Mouse (Mus musculus) lung, postnatal 0 days (tissue): ENCODE results near the gene Atp10a. TPM values are rescaled to one million over a fixed set of nuclear protein-coding genes. Genes with fewer than 3 reads are reported as not detected.

Experiments
- ATAC-seq: fragments of 200-750 bp; cut with Nextera tagmentation; 2 replicates; pipeline ENCODE4 v1.8.0; 2017; ENCODE audit warnings: moderate library complexity
- DNase-seq: peaks from one replicate; pipeline ENCODE4 v3.0.0-alpha.2; 2016; ENCODE audit warnings: low spot score
- H3K27ac ChIP-seq: fragments of 300-500 bp; sonication (generic); 2 replicates; pipeline ENCODE4 v1.5.1; 2014; ENCODE audit warnings: antibody characterized with exemption, mild to moderate bottlenecking, low read length, mixed read lengths
- H3K27me3 ChIP-seq: fragments of 300-500 bp; sonication (generic); replicated peaks from 2 replicates; pipeline ENCODE4 v1.6.1; 2014; ENCODE audit warnings: low read length, mixed read lengths; ENCODE audit not compliant: insufficient read depth
- H3K36me3 ChIP-seq: fragments of 300-500 bp; sonication (generic); 2 replicates; pipeline ENCODE4 v1.6.1; 2014; ENCODE audit warnings: low read length, mixed read lengths; ENCODE audit not compliant: insufficient read depth
- H3K4me1 ChIP-seq: fragments of 300-500 bp; sonication (generic); 2 replicates; pipeline ENCODE4 v1.6.1; 2014; ENCODE audit warnings: antibody characterized with exemption, low read depth, low read length, mixed read lengths; ENCODE audit not compliant: insufficient read depth
- H3K4me2 ChIP-seq: fragments of 300-500 bp; sonication (generic); replicated peaks from 2 replicates; pipeline ENCODE4 v1.6.1; 2014; ENCODE audit warnings: low read depth, mild to moderate bottlenecking, low read length, moderate library complexity, mixed read lengths
- H3K4me3 ChIP-seq: fragments of 300-500 bp; sonication (generic); 2 replicates; pipeline ENCODE4 v1.5.1; 2014; ENCODE audit warnings: low read depth, low read length
- H3K9ac ChIP-seq: fragments of 300-500 bp; sonication (generic); replicated peaks from 2 replicates; pipeline ENCODE4 v1.6.1; 2014; ENCODE audit warnings: low read depth, mild to moderate bottlenecking
- H3K9me3 ChIP-seq: fragments of 300-500 bp; sonication (generic); 2 replicates; pipeline ENCODE4 v1.6.1; 2016; ENCODE audit warnings: low read length, mixed read lengths
- CTCF ChIP-seq: IDR thresholded peaks from 2 replicates; pipeline ENCODE4 v1.5.1; 2016; ENCODE audit warnings: antibody characterized with exemption, mild to moderate bottlenecking
- EP300 ChIP-seq: IDR thresholded peaks from 2 replicates; pipeline ENCODE4 v1.6.1; 2016; ENCODE audit warnings: antibody characterized with exemption, mild to moderate bottlenecking, control low read depth
- WGBS: fragments of 180-500 bp; shearing (Covaris S2); extraction: QIAGEN DNeasy Blood & Tissue Kit; methylation state at CpG from one replicate; pipeline ENCODE4 v1.1.7; 2014; 5-methylcytosine and 5-hydroxymethylcytosine counted together
- polyA plus RNA-seq: library from polyadenylated mRNA; unstranded; fragments of >200 nt; fragmentation: Nextera tagmentation; extraction: Ambion mirVana; gene quantifications from 2 replicates; pipeline ENCODE4 v1.2.1, GENCODE M21; 2015

The Atp10a gene
- polyA plus RNA-seq, 1 experiment from 2014 or later: 2.0 TPM

DNA sequence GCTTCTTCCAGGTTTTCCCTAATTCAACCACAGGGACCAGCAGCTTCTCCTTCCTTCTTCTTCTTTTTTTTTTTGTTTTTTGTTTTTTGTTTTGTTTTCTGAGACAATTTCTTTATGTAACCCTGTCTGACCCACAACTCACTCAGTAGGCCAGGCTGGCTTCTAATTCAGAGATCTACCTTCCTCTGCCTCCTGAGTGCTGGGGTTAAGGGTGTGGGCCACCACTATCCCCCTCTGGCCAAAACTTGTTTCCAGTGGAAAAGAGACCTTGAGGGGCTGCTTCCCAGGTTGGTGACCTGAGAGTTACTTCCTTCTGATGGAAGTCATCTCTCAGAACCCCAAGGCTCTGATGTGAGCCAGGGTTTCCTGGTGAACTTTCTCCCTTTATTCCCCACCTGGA lies 4.1 kb downstream of the Atp10a start:
- no peak for DNase-seq
- H3K4me3 ChIP-seq: no peak overlapping the region
- TF ChIP-seq CTCF: no peak
- no peak overlapping the region for H3K4me2 ChIP-seq
- H3K36me3 ChIP-seq: no peaks in the 10 kb centered on the region
- no peaks in the 10 kb centered on the region for H3K9me3 ChIP-seq
- no peaks in the 10 kb centered on the region for H3K4me1 ChIP-seq
- no peaks in the 10 kb centered on the region for H3K27me3 ChIP-seq
- H3K27ac ChIP-seq: no peak overlapping the region
- no peak overlapping the region for H3K9ac ChIP-seq
- ATAC-seq: no peak

DNA sequence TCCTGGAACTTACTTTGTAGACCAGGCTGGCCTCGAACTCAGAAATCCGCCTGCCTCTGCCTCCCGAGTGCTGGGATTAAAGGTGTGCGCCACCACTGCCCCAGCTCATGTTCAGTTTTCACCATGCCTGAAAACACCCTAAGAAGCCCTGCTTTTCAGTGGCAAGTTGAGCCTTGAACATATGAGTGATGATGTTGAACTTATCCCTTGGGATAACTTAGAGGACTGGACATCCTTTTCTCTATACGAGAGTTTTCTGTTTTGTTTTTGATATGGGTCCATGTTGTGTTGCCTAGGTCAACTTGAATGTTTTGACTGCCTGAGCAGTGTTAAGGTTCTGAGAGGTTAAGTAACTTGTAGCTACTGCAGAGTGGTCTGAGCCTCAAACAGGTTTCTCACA lies 4.7 kb downstream of the Atp10a start:
- H3K27me3 ChIP-seq: no peaks in the 10 kb centered on the region
- H3K4me3 ChIP-seq: no peak overlapping the region
- H3K9me3 ChIP-seq: no peaks in the 10 kb centered on the region
- 95% methylated on average over 5 of the region's 5 CpGs for WGBS
- TF ChIP-seq EP300: no peak
- no peak for TF ChIP-seq CTCF
- H3K4me2 ChIP-seq: no peak overlapping the region
- H3K4me1 ChIP-seq: no peaks in the 10 kb centered on the region
- DNase-seq: no peak
- no peak overlapping the region for H3K9ac ChIP-seq
- no peak overlapping the region for H3K27ac ChIP-seq
- no peak for ATAC-seq
- H3K36me3 ChIP-seq: no peaks in the 10 kb centered on the region

GRCm38 (mm10) chr7:58661076-58661475 lies 5.1 kb downstream of the Atp10a start:
- Histone ChIP-seq H3K4me3 (no peak overlapping the region), H3K9ac (no peak overlapping the region), H3K4me2 (no peak overlapping the region), H3K4me1 (no peaks in the 10 kb centered on the region), H3K9me3 (no peaks in the 10 kb centered on the region), H3K27ac (no peak overlapping the region), H3K36me3 (no peaks in the 10 kb centered on the region), H3K27me3 (no peaks in the 10 kb centered on the region)
- TF ChIP-seq EP300: no peak
- TF ChIP-seq CTCF: no peak
- WGBS: 81% methylated on average over 7 of the region's 7 CpGs
- DNase-seq (no peak), ATAC-seq (no peak)

GRCm38 (mm10) chr7:58668617-58669016 lies 12.7 kb downstream of the Atp10a start:
- Histone ChIP-seq H3K27ac (no peak overlapping the region), H3K9ac (no peak overlapping the region), H3K9me3 (no peaks in the 10 kb centered on the region), H3K4me2 (no peak overlapping the region), H3K27me3 (no peaks in the 10 kb centered on the region), H3K4me3 (no peak overlapping the region), H3K4me1 (no peaks in the 10 kb centered on the region), H3K36me3 (no peaks in the 10 kb centered on the region)
- ATAC-seq (no peak), DNase-seq (no peak)
- 78% methylated on average over 1 of the region's 1 CpGs for WGBS
- no peak for TF ChIP-seq EP300
- no peak for TF ChIP-seq CTCF

DNA sequence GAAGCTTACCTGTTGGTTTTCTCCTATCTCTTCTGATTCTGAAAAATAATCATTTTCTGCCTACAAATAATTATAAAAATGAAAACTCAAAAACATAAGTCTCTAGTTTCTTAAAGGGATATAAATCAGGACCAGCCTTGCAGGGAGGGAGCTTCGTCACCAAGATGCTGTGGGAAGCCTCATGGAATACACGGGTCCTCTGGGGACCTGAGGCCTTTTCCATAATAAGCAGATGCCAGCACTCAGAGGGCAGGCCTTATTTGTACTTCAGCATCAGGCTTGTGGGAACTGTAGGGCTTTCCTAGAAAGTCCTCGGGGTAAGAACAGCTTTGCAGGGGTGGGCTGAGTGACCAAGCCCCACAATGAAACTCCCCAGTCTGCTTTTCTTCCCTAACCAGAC lies 20.1 kb downstream of the Atp10a start:
- WGBS: 73% methylated on average over 3 of the region's 3 CpGs
- Histone ChIP-seq H3K27ac (no peak overlapping the region), H3K36me3 (no peaks in the 10 kb centered on the region), H3K4me1 (no peaks in the 10 kb centered on the region), H3K27me3 (no peaks in the 10 kb centered on the region), H3K4me3 (no peak overlapping the region), H3K4me2 (no peak overlapping the region), H3K9me3 (no peaks in the 10 kb centered on the region), H3K9ac (no peak overlapping the region)
- DNase-seq (no peak), ATAC-seq (no peak)
- TF ChIP-seq CTCF (no peak), EP300 (no peak)

DNA sequence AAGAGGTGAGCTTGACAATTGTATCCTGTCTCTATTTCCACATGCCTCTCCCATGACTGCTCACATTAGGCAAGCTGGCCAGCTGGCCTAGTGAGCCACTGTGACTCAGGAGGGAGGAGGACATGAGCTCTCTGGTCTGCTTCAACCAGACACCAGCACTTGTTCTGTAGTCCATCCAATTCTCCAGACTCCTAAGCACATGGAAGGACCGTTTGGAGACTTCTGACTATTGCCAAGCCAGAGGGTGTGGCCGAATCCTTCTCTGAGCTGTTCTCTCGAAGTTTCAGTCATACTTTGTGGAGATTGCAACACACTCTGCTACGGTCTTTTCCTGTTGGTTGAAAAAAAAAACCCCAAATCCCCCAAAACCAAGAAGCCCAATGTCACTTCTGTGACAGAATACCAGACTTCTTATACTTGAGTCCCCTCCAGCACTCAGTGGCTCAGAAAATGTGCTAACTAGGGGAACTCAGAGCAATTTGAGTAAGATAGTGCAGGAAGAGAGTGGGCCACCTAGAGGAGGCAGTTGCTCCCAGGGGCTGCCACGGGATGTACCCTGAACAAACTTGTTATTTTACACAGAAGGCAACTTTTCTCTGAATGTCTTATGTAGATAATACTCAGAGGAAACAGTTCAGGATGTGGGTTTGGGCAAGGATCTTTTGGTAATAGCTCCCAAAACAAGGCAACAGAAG lies 21.3 kb downstream of the Atp10a start:
- Histone ChIP-seq H3K27me3 (no peaks in the 10 kb centered on the region), H3K4me1 (no peaks in the 10 kb centered on the region), H3K9me3 (no peaks in the 10 kb centered on the region), H3K4me3 (no peak overlapping the region), H3K36me3 (no peaks in the 10 kb centered on the region), H3K27ac (no peak overlapping the region), H3K4me2 (no peak overlapping the region), H3K9ac (no peak overlapping the region)
- DNase-seq: peak; percentile 80
- WGBS: 18% methylated on average over 5 of the region's 5 CpGs
- peak; percentile 65 for ATAC-seq
- TF ChIP-seq EP300: 0 out of 2 replicates have a peak, but pooled peaks have one; percentile 10
- peak; percentile 21; the same call in 1 of the 2 replicates for TF ChIP-seq CTCF

- H3K27me3 ChIP-seq: no peaks in the 10 kb centered on the region
- H3K4me1 ChIP-seq: no peaks in the 10 kb centered on the region
- no peaks in the 10 kb centered on the region for H3K36me3 ChIP-seq
- H3K9ac ChIP-seq: no peak overlapping the region
- TF ChIP-seq EP300 (no peak), CTCF (no peak)
- WGBS: 48% methylated on average over 1 of the region's 1 CpGs
- no peaks in the 10 kb centered on the region for H3K9me3 ChIP-seq
- DNase-seq (no peak), ATAC-seq (no peak)
- no peak overlapping the region for H3K4me2 ChIP-seq
- H3K27ac ChIP-seq: no peak overlapping the region
- H3K4me3 ChIP-seq: no peak overlapping the region
These were observed 30.0 kb downstream of the Atp10a start for GRCm38 (mm10) chr7:58685967-58686366.
